Mouse (Mus musculus) spleen, adult 2 months (tissue): ENCODE results near the gene Wnt7a.

Experiments used
- CTCF ChIP-seq: fragments of 200-500 bp; IDR thresholded peaks from 2 replicates; pipeline ENCODE4 v1.5.1; 2011; ENCODE audit warnings: mild to moderate bottlenecking, inconsistent platforms; ENCODE audit not compliant: insufficient read depth, insufficient read length, insufficient replicate concordance; ENCODE audit errors: extremely low read depth
- POLR2A ChIP-seq: fragments of 200-500 bp; IDR thresholded peaks from 2 replicates; pipeline ENCODE4 v1.6.1; 2011; ENCODE audit warnings: low read depth, low read length, inconsistent platforms

GRCm38 (mm10) chr6:91371912-91372585 is 39.1 kb downstream of the Wnt7a start:
- TF ChIP-seq CTCF (no peak), POLR2A (no peak)
